Mouse (Mus musculus) neural tube, embryonic 14.5 days (tissue): ENCODE results near the gene Slc4a5. TPM values are rescaled to one million over a fixed set of nuclear protein-coding genes. Genes with fewer than 3 reads are reported as not detected.
A peak's percentile ranks its signal among the peaks of the same experiment; 100 is the strongest.

Source experiments
- ATAC-seq: fragments of 200-750 bp; cut with Nextera tagmentation; 2 replicates; pipeline ENCODE4 v1.8.0; 2017; ENCODE audit warnings: low read depth, mild to moderate bottlenecking, moderate TSS enrichment, moderate library complexity
- H3K27ac ChIP-seq: fragments of 300-500 bp; sonication (generic); 2 replicates; pipeline ENCODE4 v1.5.1; 2014; ENCODE audit warnings: low read depth, mild to moderate bottlenecking, control low read depth, low read length, moderate library complexity, mixed read lengths
- H3K27me3 ChIP-seq: fragments of 300-500 bp; sonication (generic); 2 replicates; pipeline ENCODE4 v1.6.1; 2014; ENCODE audit warnings: low read length; ENCODE audit not compliant: control insufficient read depth, insufficient read depth
- H3K36me3 ChIP-seq: fragments of 300-500 bp; sonication (generic); 2 replicates; pipeline ENCODE4 v1.6.1; 2014; ENCODE audit warnings: low read length, mixed read lengths; ENCODE audit not compliant: control insufficient read depth, insufficient read depth
- H3K4me1 ChIP-seq: fragments of 300-500 bp; sonication (generic); 2 replicates; pipeline ENCODE4 v1.6.1; 2014; ENCODE audit warnings: low read length; ENCODE audit not compliant: control insufficient read depth, insufficient read depth
- H3K4me2 ChIP-seq: fragments of 300-500 bp; sonication (generic); 2 replicates; pipeline ENCODE4 v1.6.1; 2014; ENCODE audit warnings: mild to moderate bottlenecking, low read depth, low read length, control low read depth
- H3K4me3 ChIP-seq: fragments of 300-500 bp; sonication (generic); 2 replicates; pipeline ENCODE4 v1.5.1; 2014; ENCODE audit warnings: low read depth, low read length, control low read depth, mixed read lengths
- H3K9ac ChIP-seq: fragments of 300-500 bp; sonication (generic); replicated peaks from 2 replicates; pipeline ENCODE4 v1.6.1; 2014; ENCODE audit warnings: low read depth, mild to moderate bottlenecking, control low read depth, low read length, mixed read lengths
- H3K9me3 ChIP-seq: fragments of 300-500 bp; sonication (generic); 2 replicates; pipeline ENCODE4 v1.6.1; 2016; ENCODE audit warnings: low read length; ENCODE audit not compliant: control insufficient read depth
- WGBS: fragments of 180-500 bp; shearing (Covaris S2); extraction: QIAGEN DNeasy Blood & Tissue Kit; methylation state at CpG from one replicate; pipeline ENCODE4 v1.1.7; 2014; 5-methylcytosine and 5-hydroxymethylcytosine counted together
- polyA plus RNA-seq: library from polyadenylated mRNA; unstranded; fragments of >200 nt; fragmentation: Nextera tagmentation; extraction: Ambion mirVana; gene quantifications from 2 replicates; pipeline ENCODE4 v1.2.1, GENCODE M21; 2014

The Slc4a5 gene
- polyA plus RNA-seq, 1 experiment from 2014 or later: not detected

- Histone ChIP-seq H3K27ac (no peak overlapping the region), H3K9ac (no peak overlapping the region), H3K4me2 (no peak overlapping the region), H3K4me1 (no peaks in the 10 kb centered on the region), H3K27me3 (no peaks in the 10 kb centered on the region), H3K9me3 (no peaks in the 10 kb centered on the region), H3K4me3 (no peak overlapping the region), H3K36me3 (no peaks in the 10 kb centered on the region)
- no peak for ATAC-seq
- WGBS: 100% methylated on average over 1 of the region's 1 CpGs
Observed at GRCm38 (mm10) chr6:83245997-83246396, 26.4 kb downstream of the Slc4a5 start.

- no peak for ATAC-seq
- no peak overlapping the region for H3K4me3 ChIP-seq
- H3K4me2 ChIP-seq: no peak overlapping the region
- 96% methylated on average over 4 of the region's 4 CpGs for WGBS
- no peaks in the 10 kb centered on the region for H3K27me3 ChIP-seq
- no peaks in the 10 kb centered on the region for H3K36me3 ChIP-seq
- no peaks in the 10 kb centered on the region for H3K4me1 ChIP-seq
- H3K9ac ChIP-seq: no peak overlapping the region
- H3K9me3 ChIP-seq: no peaks in the 10 kb centered on the region
- no peak overlapping the region for H3K27ac ChIP-seq
Observed at GRCm38 (mm10) chr6:83246750-83247149, 27.1 kb downstream of the Slc4a5 start.

GRCm38 (mm10) chr6:83247153-83247552 lies 27.5 kb downstream of the Slc4a5 start:
- Histone ChIP-seq H3K27ac (no peak overlapping the region), H3K4me2 (no peak overlapping the region), H3K9me3 (no peaks in the 10 kb centered on the region), H3K4me3 (no peak overlapping the region), H3K27me3 (no peaks in the 10 kb centered on the region), H3K9ac (no peak overlapping the region), H3K4me1 (no peaks in the 10 kb centered on the region), H3K36me3 (no peaks in the 10 kb centered on the region)
- whole genome bisulfite sequencing: 92% methylated on average over 2 of the region's 2 CpGs
- ATAC-seq: no peak

GRCm38 (mm10) chr6:83254242-83254641 lies 34.6 kb downstream of the Slc4a5 start:
- Histone ChIP-seq H3K4me2 (no peak overlapping the region), H3K27me3 (no peaks in the 10 kb centered on the region), H3K27ac (no peak overlapping the region), H3K4me3 (no peak overlapping the region), H3K9ac (no peak overlapping the region), H3K36me3 (no peaks in the 10 kb centered on the region), H3K9me3 (no peaks in the 10 kb centered on the region), H3K4me1 (no peaks in the 10 kb centered on the region)
- ATAC-seq: no peak
- 77% methylated on average over 7 of the region's 7 CpGs for WGBS

GRCm38 (mm10) chr6:83264516-83264915 lies 44.9 kb downstream of the Slc4a5 start:
- H3K9me3 ChIP-seq: no peaks in the 10 kb centered on the region
- no peak overlapping the region for H3K4me2 ChIP-seq
- H3K9ac ChIP-seq: no peak overlapping the region
- no peak overlapping the region for H3K27ac ChIP-seq
- 93% methylated on average over 1 of the region's 1 CpGs for WGBS
- no peaks in the 10 kb centered on the region for H3K36me3 ChIP-seq
- H3K4me3 ChIP-seq: no peak overlapping the region
- H3K27me3 ChIP-seq: no peaks in the 10 kb centered on the region
- ATAC-seq: no peak
- H3K4me1 ChIP-seq: peaks cover 3% of the 10 kb centered on the region; the same call in 1 of the 2 replicates

- H3K4me2 ChIP-seq: no peak overlapping the region
- H3K9me3 ChIP-seq: no peaks in the 10 kb centered on the region
- ATAC-seq: no peak
Observed at GRCm38 (mm10) chr6:83265253-83265652, 45.6 kb downstream of the Slc4a5 start.

GRCm38 (mm10) chr6:83265653-83266052 lies 46.0 kb downstream of the Slc4a5 start:
- no peak overlapping the region for H3K27ac ChIP-seq
- no peaks in the 10 kb centered on the region for H3K27me3 ChIP-seq
- H3K9ac ChIP-seq: no peak overlapping the region
- ATAC-seq: no peak
- H3K9me3 ChIP-seq: no peaks in the 10 kb centered on the region
- WGBS: 87% methylated on average over 4 of the region's 4 CpGs
- no peak overlapping the region for H3K4me3 ChIP-seq
- peaks cover 3% of the 10 kb centered on the region; the same call in 1 of the 2 replicates for H3K4me1 ChIP-seq
- H3K4me2 ChIP-seq: no peak overlapping the region
- no peaks in the 10 kb centered on the region for H3K36me3 ChIP-seq

More at GRCm38 (mm10) chr6:83265253-83265652, 45.6 kb downstream of the Slc4a5 start:
- Histone ChIP-seq H3K9ac (no peak overlapping the region), H3K36me3 (no peaks in the 10 kb centered on the region), H3K27ac (no peak overlapping the region), H3K27me3 (no peaks in the 10 kb centered on the region), H3K4me3 (no peak overlapping the region), H3K4me1 (peaks cover 3% of the 10 kb centered on the region; the same call in 1 of the 2 replicates)

GRCm38 (mm10) chr6:83267616-83268015 lies 48.0 kb downstream of the Slc4a5 start:
- Histone ChIP-seq H3K36me3 (no peaks in the 10 kb centered on the region), H3K4me2 (peak overlapping the region; percentile 47; the same call in 1 of the 2 replicates), H3K4me1 (peaks cover 3% of the 10 kb centered on the region; the same call in 1 of the 2 replicates), H3K4me3 (peak overlapping the region; percentile 40; the same call in 1 of the 2 replicates), H3K9me3 (no peaks in the 10 kb centered on the region), H3K27ac (peak overlapping the region; percentile 90), H3K27me3 (no peaks in the 10 kb centered on the region), H3K9ac (peak overlapping the region; percentile 61)
- 64% methylated on average over 4 of the region's 4 CpGs for WGBS
- no peak for ATAC-seq

GRCm38 (mm10) chr6:83268144-83269010 lies 48.7 kb downstream of the Slc4a5 start:
- Histone ChIP-seq H3K9ac (peak overlapping the region; percentile 61), H3K4me1 (peaks cover 3% of the 10 kb centered on the region; the same call in 1 of the 2 replicates), H3K4me3 (peak overlapping the region; percentile 40), H3K36me3 (no peaks in the 10 kb centered on the region), H3K27ac (peak overlapping the region; percentile 90), H3K9me3 (no peaks in the 10 kb centered on the region), H3K4me2 (peak overlapping the region; percentile 47), H3K27me3 (no peaks in the 10 kb centered on the region)
- peak; percentile 94 for ATAC-seq
- WGBS: 2% methylated on average over 28 of the region's 28 CpGs
